In the genomic region with DNA sequence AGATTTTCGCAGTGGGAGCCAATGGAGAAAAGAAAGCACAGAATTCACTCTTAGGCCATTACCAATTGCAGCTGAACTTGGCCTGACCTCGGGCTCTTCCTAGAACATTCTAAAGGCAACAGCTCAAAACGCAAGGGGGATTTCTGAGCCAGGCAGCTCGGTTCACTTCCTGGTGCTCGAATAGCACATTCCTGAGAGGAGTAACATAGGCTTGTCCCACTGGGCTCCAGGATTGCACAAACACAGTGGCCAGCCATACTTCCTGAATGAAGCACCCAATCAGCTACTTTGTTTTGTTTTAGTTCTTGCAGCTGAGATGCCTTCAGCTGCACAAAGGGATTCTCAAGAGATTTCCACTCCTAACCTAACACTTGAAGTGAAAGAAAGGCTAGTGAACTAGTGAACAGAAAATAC, we compare ENCODE assay signal across 8 mouse cellular contexts. TPM values are rescaled to one million over a fixed set of nuclear protein-coding genes. Genes with fewer than 3 reads are reported as not detected.
A peak's percentile ranks its signal among the peaks of the same experiment; 100 is the strongest.
DNase-seq lines count a peak whose midpoint lies in the region; ATAC-seq and TF ChIP-seq lines count a peak whose summit lies in the region.

No protein-coding gene starts in this region.

- no peak overlapping the region for H3K4me3 ChIP-seq in forebrain, embryonic 11.5 days (ENCODE audit: low read depth, low read length)
- H3K4me3 ChIP-seq in forebrain, embryonic 13.5 days: no peak overlapping the region
- peak overlapping the region; percentile 4; the same call in 1 of the 2 replicates for H3K4me3 ChIP-seq in embryonic facial prominence, embryonic 10.5 days
- peak overlapping the region; percentile 33 for H3K4me3 ChIP-seq in heart, postnatal 0 days (ENCODE audit: low read depth, low read length)
- no peak overlapping the region for H3K4me3 ChIP-seq in limb, embryonic 10.5 days
- H3K4me3 ChIP-seq in myocyte: peak overlapping the region; percentile 16

- no peak for TF ChIP-seq CTCF in heart, postnatal 0 days (IDR thresholded peaks at IDR 0.05; ENCODE audit: low read depth)

- WGBS in forebrain, embryonic 11.5 days: 61% methylated on average over 5 of the region's 5 CpGs
- WGBS in forebrain, embryonic 13.5 days: 66% methylated on average over 5 of the region's 5 CpGs
- WGBS in embryonic facial prominence, embryonic 10.5 days: 28% methylated on average over 5 of the region's 5 CpGs
- 13% methylated on average over 5 of the region's 5 CpGs for WGBS in heart, postnatal 0 days
- WGBS in limb, embryonic 10.5 days: 57% methylated on average over 5 of the region's 5 CpGs

- peaks cover 77% of the 10 kb centered on the region for H3K79me2 ChIP-seq in myocyte (ENCODE audit: control insufficient read depth, insufficient read depth)

- no peaks in the 10 kb centered on the region; the same call in 1 of the 2 replicates for H3K4me1 ChIP-seq in forebrain, embryonic 11.5 days (replicated peaks; ENCODE audit: control insufficient read depth, insufficient read depth, low read length)
- peaks cover 28% of the 10 kb centered on the region for H3K4me1 ChIP-seq in forebrain, embryonic 13.5 days
- peaks cover 65% of the 10 kb centered on the region for H3K4me1 ChIP-seq in embryonic facial prominence, embryonic 10.5 days
- H3K4me1 ChIP-seq in heart, postnatal 0 days (ENCODE audit: control insufficient read depth, insufficient read depth): peaks cover 34% of the 10 kb centered on the region
- peaks cover 62% of the 10 kb centered on the region for H3K4me1 ChIP-seq in limb, embryonic 10.5 days

- H3K36me3 ChIP-seq in forebrain, embryonic 11.5 days (ENCODE audit: control insufficient read depth, insufficient read depth, low read length): no peaks in the 10 kb centered on the region
- peaks cover 12% of the 10 kb centered on the region; the same call in 1 of the 2 replicates for H3K36me3 ChIP-seq in forebrain, embryonic 13.5 days (ENCODE audit: poor library complexity, severe bottlenecking)
- H3K36me3 ChIP-seq in embryonic facial prominence, embryonic 10.5 days (replicated peaks): peaks cover 10% of the 10 kb centered on the region
- H3K36me3 ChIP-seq in heart, postnatal 0 days (replicated peaks; ENCODE audit: control insufficient read depth, insufficient read depth, low read length): 0 out of 2 replicates have a peak, but pooled peaks cover 4% of the 10 kb centered on the region
- 0 out of 2 replicates have a peak, but pooled peaks cover 4% of the 10 kb centered on the region for H3K36me3 ChIP-seq in limb, embryonic 10.5 days
- peaks cover 2% of the 10 kb centered on the region for H3K36me3 ChIP-seq in myocyte (ENCODE audit: control insufficient read depth, insufficient read depth)

- H3ac ChIP-seq in myocyte (ENCODE audit: control insufficient read depth, insufficient read length): no peak overlapping the region

- H3K4me2 ChIP-seq in forebrain, embryonic 11.5 days (ENCODE audit: low read depth, low read length, severe bottlenecking): no peak overlapping the region
- H3K4me2 ChIP-seq in forebrain, embryonic 13.5 days: no peak overlapping the region
- H3K4me2 ChIP-seq in heart, postnatal 0 days (ENCODE audit: low read depth, low read length): peak overlapping the region; percentile 61
- H3K4me2 ChIP-seq in myocyte (ENCODE audit: low read depth): peak overlapping the region; percentile 89

- TF ChIP-seq EP300 in heart, postnatal 0 days (IDR thresholded peaks at IDR 0.05; ENCODE audit: low read depth): no peak

- no peak overlapping the region for H3K9ac ChIP-seq in forebrain, embryonic 11.5 days (ENCODE audit: low read length)
- no peak overlapping the region for H3K9ac ChIP-seq in forebrain, embryonic 13.5 days
- peak overlapping the region; percentile 46 for H3K9ac ChIP-seq in heart, postnatal 0 days (replicated peaks; ENCODE audit: low read depth, low read length)

- no peak for ATAC-seq in forebrain, embryonic 11.5 days (replicated peaks; ENCODE audit: low FRiP score)
- ATAC-seq in forebrain, embryonic 13.5 days: no peak
- peak; percentile 93 for ATAC-seq in heart, postnatal 0 days (ENCODE audit: insufficient read depth, low read depth)

- no peaks in the 10 kb centered on the region for H3K9me3 ChIP-seq in forebrain, embryonic 11.5 days (ENCODE audit: control insufficient read depth, low read length)
- no peaks in the 10 kb centered on the region for H3K9me3 ChIP-seq in forebrain, embryonic 13.5 days (replicated peaks)
- H3K9me3 ChIP-seq in embryonic facial prominence, embryonic 10.5 days: no peaks in the 10 kb centered on the region
- no peaks in the 10 kb centered on the region for H3K9me3 ChIP-seq in heart, postnatal 0 days (replicated peaks; ENCODE audit: control insufficient read depth, low read length)
- H3K9me3 ChIP-seq in limb, embryonic 10.5 days (replicated peaks): no peaks in the 10 kb centered on the region

- H3K27ac ChIP-seq in forebrain, embryonic 11.5 days (ENCODE audit: low read depth, low read length): no peak overlapping the region
- H3K27ac ChIP-seq in forebrain, embryonic 13.5 days: no peak overlapping the region
- H3K27ac ChIP-seq in embryonic facial prominence, embryonic 10.5 days (replicated peaks): peak overlapping the region; percentile 81
- H3K27ac ChIP-seq in heart, postnatal 0 days (ENCODE audit: low read depth): peak overlapping the region; percentile 91
- H3K27ac ChIP-seq in limb, embryonic 10.5 days: peak overlapping the region; percentile 56; the same call in 1 of the 2 replicates

- no peak for TF ChIP-seq POLR2A in myocyte (IDR thresholded peaks at IDR 0.05; ENCODE audit: insufficient read length, low read depth)

- no peaks in the 10 kb centered on the region for H3K27me3 ChIP-seq in forebrain, embryonic 11.5 days (ENCODE audit: control insufficient read depth, insufficient read depth, low read length)
- no peaks in the 10 kb centered on the region for H3K27me3 ChIP-seq in forebrain, embryonic 13.5 days
- no peaks in the 10 kb centered on the region for H3K27me3 ChIP-seq in embryonic facial prominence, embryonic 10.5 days (replicated peaks; ENCODE audit: low read depth, poor library complexity, severe bottlenecking)
- H3K27me3 ChIP-seq in heart, postnatal 0 days (ENCODE audit: control insufficient read depth, insufficient read depth, low read length): no peaks in the 10 kb centered on the region
- H3K27me3 ChIP-seq in limb, embryonic 10.5 days (ENCODE audit: low read depth, poor library complexity, severe bottlenecking): no peaks in the 10 kb centered on the region
- H3K27me3 ChIP-seq in myocyte (ENCODE audit: control insufficient read depth, insufficient read depth, insufficient read length): no peaks in the 10 kb centered on the region

- peak; percentile 50 for DNase-seq in forebrain, embryonic 11.5 days (ENCODE audit: low spot score)
- DNase-seq in embryonic facial prominence, embryonic 10.5 days (ENCODE audit: low spot score): peak; percentile 68
- peak; percentile 92 for DNase-seq in heart, postnatal 0 days (ENCODE audit: low spot score)
- no peak for DNase-seq in limb, embryonic 10.5 days (ENCODE audit: low spot score)
- DNase-seq in natural killer cell, adult 2 months (ENCODE audit: low spot score in 2 of 2): no peak
- no peak for DNase-seq in right cerebral cortex, postnatal 10 days (ENCODE audit: low spot score in 2 of 2)

TF ChIP-seq in myocyte, 11 proteins besides CTCF, POLR2A, EP300 and RAD21:
- TF ChIP-seq MYOD1 (IDR thresholded peaks at IDR 0.05; ENCODE audit: control insufficient read depth in 1 of 3, insufficient read length in 2 of 3, low read depth in 2 of 3): no peak
- no peak for TF ChIP-seq MYOG (IDR thresholded peaks at IDR 0.05; ENCODE audit: control insufficient read depth in 1 of 3, insufficient read depth in 1 of 3, insufficient read length in 2 of 3, low read depth in 2 of 3)
- no peak for TF ChIP-seq MAX (IDR thresholded peaks at IDR 0.05; ENCODE audit: low read depth)
- TF ChIP-seq E2F4 (IDR thresholded peaks at IDR 0.05; ENCODE audit: insufficient read depth): no peak
- TF ChIP-seq CEBPB (IDR thresholded peaks at IDR 0.05; ENCODE audit: insufficient read depth, poor library complexity, severe bottlenecking): peak; percentile 72; the same call in 1 of the 2 replicates
- TF ChIP-seq TCF12 (IDR thresholded peaks at IDR 0.05; ENCODE audit: insufficient read depth, poor library complexity, severe bottlenecking): no peak
- no peak for TF ChIP-seq TCF3 (IDR thresholded peaks at IDR 0.05; ENCODE audit: insufficient read length, low read depth)
- no peak for TF ChIP-seq SRF (IDR thresholded peaks at IDR 0.05; ENCODE audit: control insufficient read depth, insufficient read length, low read depth)

RNA-seq across cellular contexts. Expression of gene App, which starts 40.1 kb away (rescaled TPM):
- 133 and 134 TPM in 2 replicates for polyA plus RNA-seq in forebrain, embryonic 11.5 days (2014; fragmentation: Nextera tagmentation; extraction: Ambion mirVana)
- polyA plus RNA-seq in forebrain, embryonic 13.5 days (2015; fragmentation: Nextera tagmentation; extraction: Ambion mirVana): 165 and 168 TPM in 2 replicates
- polyA plus RNA-seq in embryonic facial prominence, embryonic 10.5 days (2016; fragmentation: Nextera tagmentation; extraction: Ambion mirVana): 116 TPM in 2 replicates
- total RNA-seq in heart, postnatal 0 days (2014; rRNA removed; ENCODE audit: low replicate concordance): 139 and 171 TPM in 2 replicates
- 119 and 122 TPM in 2 replicates for polyA plus RNA-seq in heart, postnatal 0 days (2015; fragmentation: Nextera tagmentation; extraction: Ambion mirVana)
- 80.2 and 94.7 TPM in 2 replicates for polyA plus RNA-seq in limb, embryonic 10.5 days (2016; fragmentation: Nextera tagmentation; extraction: Ambion mirVana)
- 207 TPM for polyA plus RNA-seq in myocyte (2012; fragmentation: generic; extraction: Trizol)

Comparison
In these comparisons a context has a peak if more than half of its experiments do, and no peak if none do; other contexts are left out.
1. DNase-seq: peak in forebrain, embryonic 11.5 days (single experiment), embryonic facial prominence, embryonic 10.5 days (single experiment) and heart, postnatal 0 days (single experiment); none in limb, embryonic 10.5 days (single experiment), natural killer cell, adult 2 months (0 of 2) and right cerebral cortex, postnatal 10 days (0 of 2).
2. H3K27ac ChIP-seq: peak in embryonic facial prominence, embryonic 10.5 days (single experiment), heart, postnatal 0 days (single experiment) and limb, embryonic 10.5 days (single experiment); none in forebrain, embryonic 11.5 days (single experiment) and forebrain, embryonic 13.5 days (single experiment).
3. H3K4me2 ChIP-seq: peak in heart, postnatal 0 days (single experiment) and myocyte (single experiment); none in forebrain, embryonic 11.5 days (single experiment) and forebrain, embryonic 13.5 days (single experiment).
4. H3K4me3 ChIP-seq: peak in embryonic facial prominence, embryonic 10.5 days (single experiment), heart, postnatal 0 days (single experiment) and myocyte (single experiment); none in forebrain, embryonic 11.5 days (single experiment), forebrain, embryonic 13.5 days (single experiment) and limb, embryonic 10.5 days (single experiment).